Mouse (Mus musculus): ENCODE measurements around the gene Nmt1. TPM values are rescaled to one million over a fixed set of nuclear protein-coding genes. Genes with fewer than 3 reads are reported as not detected.
A peak's percentile ranks its signal among the peaks of the same experiment; 100 is the strongest.

The Nmt1 gene
- total RNA-seq, 4 experiments from 2014 or later, result 152 to 165 (median 160) TPM

GRCm38 (mm10) chr11:103043982-103044381 lies 16.0 kb downstream of the Nmt1 start:
- DNase-seq (ENCODE audit: low spot score in 2 of 2), result no peak

- DNase-seq (ENCODE audit: low spot score in 2 of 2), result no peak
Observed at GRCm38 (mm10) chr11:103046286-103046685, 18.3 kb downstream of the Nmt1 start.

GRCm38 (mm10) chr11:103049611-103050010 lies 21.6 kb downstream of the Nmt1 start:
- DNase-seq (ENCODE audit: low spot score in 2 of 2), result no peak

GRCm38 (mm10) chr11:103050153-103050552 lies 22.2 kb downstream of the Nmt1 start:
- no peak for DNase-seq (ENCODE audit: low spot score in 2 of 2)

- DNase-seq (ENCODE audit: low spot score in 2 of 2), result peak in 1 of 2 experiments; percentile 60
Observed at GRCm38 (mm10) chr11:103051249-103051691, 23.3 kb downstream of the Nmt1 start.

- DNase-seq (ENCODE audit: low spot score in 2 of 2), result no peak
Observed at GRCm38 (mm10) chr11:103052078-103052477, 24.1 kb downstream of the Nmt1 start.

- no peak for DNase-seq (ENCODE audit: low spot score in 2 of 2)
Observed at GRCm38 (mm10) chr11:103053191-103054076, 25.4 kb downstream of the Nmt1 start.

GRCm38 (mm10) chr11:103054798-103055197 lies 26.8 kb downstream of the Nmt1 start:
- peak in 1 of 2 experiments; percentile 86 for DNase-seq (ENCODE audit: low spot score in 2 of 2)

- DNase-seq (ENCODE audit: low spot score in 2 of 2), result no peak
Observed at GRCm38 (mm10) chr11:103056636-103057035, 28.6 kb downstream of the Nmt1 start.

- DNase-seq (ENCODE audit: low spot score in 2 of 2), result no peak
Observed at GRCm38 (mm10) chr11:103058499-103059085, 30.6 kb downstream of the Nmt1 start.

- no peak for DNase-seq (ENCODE audit: low spot score in 2 of 2)
Observed at GRCm38 (mm10) chr11:103066191-103067050, 38.4 kb downstream of the Nmt1 start.

GRCm38 (mm10) chr11:103067051-103067361 lies 39.0 kb downstream of the Nmt1 start:
- no peak for DNase-seq (ENCODE audit: low spot score in 2 of 2)

GRCm38 (mm10) chr11:103067457-103068001 lies 39.5 kb downstream of the Nmt1 start:
- DNase-seq (ENCODE audit: low spot score in 2 of 2), result no peak

GRCm38 (mm10) chr11:103068272-103068671 lies 40.3 kb downstream of the Nmt1 start:
- no peak for DNase-seq (ENCODE audit: low spot score in 2 of 2)

GRCm38 (mm10) chr11:103068884-103069283 lies 40.9 kb downstream of the Nmt1 start:
- no peak for DNase-seq (ENCODE audit: low spot score in 2 of 2)

GRCm38 (mm10) chr11:103069731-103070130 lies 41.7 kb downstream of the Nmt1 start:
- no peak for DNase-seq (ENCODE audit: low spot score in 2 of 2)

- DNase-seq (ENCODE audit: low spot score in 2 of 2), result no peak
Observed at GRCm38 (mm10) chr11:103070322-103070880, 42.4 kb downstream of the Nmt1 start.

GRCm38 (mm10) chr11:103073671-103074070 lies 45.7 kb downstream of the Nmt1 start:
- DNase-seq (ENCODE audit: low spot score in 2 of 2), result no peak

- DNase-seq (ENCODE audit: low spot score in 2 of 2), result no peak
Observed at GRCm38 (mm10) chr11:103074121-103074650, 46.2 kb downstream of the Nmt1 start.

- DNase-seq (ENCODE audit: low spot score in 2 of 2), result no peak
Observed at GRCm38 (mm10) chr11:103074796-103075323, 46.9 kb downstream of the Nmt1 start.

GRCm38 (mm10) chr11:103076010-103076409 lies 48.0 kb downstream of the Nmt1 start:
- no peak for DNase-seq (ENCODE audit: low spot score in 2 of 2)
